Mouse (Mus musculus) midbrain, embryonic 16.5 days (tissue): ENCODE results near the gene Ifna11. TPM values are rescaled to one million over a fixed set of nuclear protein-coding genes. Genes with fewer than 3 reads are reported as not detected.
"Not testable (repeated sequence)": the region's sequence is repeated elsewhere in the genome, so short reads cannot be mapped to it uniquely, and the experiment has no call there.

Experiments
- ATAC-seq: fragments of 200-750 bp; cut with Nextera tagmentation; 2 replicates; pipeline ENCODE4 v1.8.0; 2017; ENCODE audit warnings: moderate TSS enrichment
- H3K27ac ChIP-seq: fragments of 300-500 bp; sonication (generic); 2 replicates; pipeline ENCODE4 v1.5.1; 2014; ENCODE audit warnings: mild to moderate bottlenecking, low read length, mixed read lengths
- H3K27me3 ChIP-seq: fragments of 300-500 bp; sonication (generic); 2 replicates; pipeline ENCODE4 v1.6.1; 2014; ENCODE audit warnings: low read depth, low read length, mixed read lengths; ENCODE audit not compliant: control insufficient read depth, insufficient read depth
- H3K36me3 ChIP-seq: fragments of 300-500 bp; sonication (generic); 2 replicates; pipeline ENCODE4 v1.6.1; 2014; ENCODE audit warnings: mild to moderate bottlenecking, low read length, moderate library complexity, mixed read lengths; ENCODE audit not compliant: control insufficient read depth, insufficient read depth
- H3K4me1 ChIP-seq: fragments of 300-500 bp; sonication (generic); 2 replicates; pipeline ENCODE4 v1.6.1; 2014; ENCODE audit warnings: mild to moderate bottlenecking, low read length, mixed read lengths; ENCODE audit not compliant: control insufficient read depth, insufficient read depth
- H3K4me2 ChIP-seq: fragments of 300-500 bp; sonication (generic); 2 replicates; pipeline ENCODE4 v1.6.1; 2014; ENCODE audit warnings: mild to moderate bottlenecking, low read length, mixed read lengths
- H3K4me3 ChIP-seq: fragments of 300-500 bp; sonication (generic); 2 replicates; pipeline ENCODE4 v1.5.1; 2014; ENCODE audit warnings: low read depth, mild to moderate bottlenecking, low read length, moderate library complexity, mixed read lengths
- H3K9ac ChIP-seq: fragments of 300-500 bp; sonication (generic); 2 replicates; pipeline ENCODE4 v1.6.1; 2014; ENCODE audit warnings: low read depth, low read length, mixed read lengths
- H3K9me3 ChIP-seq: fragments of 300-500 bp; sonication (generic); replicated peaks from 2 replicates; pipeline ENCODE4 v1.6.1; 2014; ENCODE audit warnings: mild to moderate bottlenecking, low read length, mixed read lengths; ENCODE audit not compliant: control insufficient read depth, poor library complexity, severe bottlenecking
- WGBS: fragments of 180-500 bp; shearing (Covaris S2); extraction: QIAGEN DNeasy Blood & Tissue Kit; methylation state at CpG from one replicate; pipeline ENCODE4 v1.1.7; 2014; 5-methylcytosine and 5-hydroxymethylcytosine counted together
- polyA plus RNA-seq: library from polyadenylated mRNA; unstranded; fragments of >200 nt; fragmentation: Nextera tagmentation; extraction: Ambion mirVana; gene quantifications from 2 replicates; pipeline ENCODE4 v1.2.1, GENCODE M21; 2015

Ifna11 gene
- polyA plus RNA-seq, 1 experiment from 2014 or later: not detected

- not testable (repeated sequence) for H3K27ac ChIP-seq, H3K4me3 ChIP-seq, H3K4me1 ChIP-seq, H3K4me2 ChIP-seq, ATAC-seq, H3K36me3 ChIP-seq, H3K27me3 ChIP-seq, H3K9me3 ChIP-seq, H3K9ac ChIP-seq
- WGBS: no CpG with 5 or more reads among the region's 28 CpGs
Observed at GRCm38 (mm10) chr4:88791250-88791649, 28.5 kb upstream of the Ifna11 start, which contains the start of gene Gm13278. Gene Gm13278, plus strand, starts transcription at chr4:88791550.

- not testable (repeated sequence) for H3K27ac ChIP-seq, H3K36me3 ChIP-seq, H3K9ac ChIP-seq, H3K4me2 ChIP-seq, H3K9me3 ChIP-seq, H3K4me1 ChIP-seq, H3K27me3 ChIP-seq, H3K4me3 ChIP-seq, ATAC-seq
- 0% methylated on average over 1 of the region's 52 CpGs for WGBS
Observed at GRCm38 (mm10) chr4:88793936-88794675, 25.7 kb upstream of the Ifna11 start, which contains the start of gene Gm13275. Gene Gm13275, plus strand, starts transcription at chr4:88794487.

- not testable (repeated sequence) for H3K4me3 ChIP-seq, H3K9me3 ChIP-seq, H3K9ac ChIP-seq, H3K4me1 ChIP-seq, H3K27ac ChIP-seq, H3K36me3 ChIP-seq, H3K4me2 ChIP-seq, H3K27me3 ChIP-seq, ATAC-seq
- WGBS: no CpG with 5 or more reads among the region's 28 CpGs
Observed at GRCm38 (mm10) chr4:88797097-88797496, 22.7 kb upstream of the Ifna11 start, which contains the start of gene Gm13279. Gene Gm13279, plus strand, starts transcription at chr4:88797397.

DNA sequence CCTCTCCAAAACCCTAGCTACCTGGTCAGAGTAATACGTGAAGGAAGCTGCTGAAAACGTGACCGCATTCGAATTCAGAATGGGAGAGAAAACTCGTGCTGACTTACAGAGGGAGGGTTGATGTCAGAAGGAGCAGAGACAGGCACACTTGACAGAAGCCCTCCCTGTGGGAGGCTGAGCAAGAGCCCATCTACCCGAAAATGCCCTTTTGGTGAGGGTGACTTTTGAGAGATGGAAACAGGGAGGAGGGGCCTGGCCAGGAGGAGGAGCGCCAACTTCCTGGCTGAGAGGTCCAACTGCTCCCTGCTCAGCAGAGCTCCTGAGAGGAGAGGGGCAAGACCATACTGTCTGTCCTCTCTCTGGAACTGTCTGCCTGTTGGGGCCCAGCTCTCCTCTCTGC, 20.4 kb upstream of the Ifna11 start, which contains the start of gene Gm13285:
Gene Gm13285 (plus strand): TSS at position 301 of the 400 bp plus-strand sequence.
- H3K9ac ChIP-seq: not testable (repeated sequence)

GRCm38 (mm10) chr4:88802954-88803353, 16.8 kb upstream of the Ifna11 start, which contains the start of gene Gm13287:
Gene Gm13287, plus strand, starts transcription at chr4:88803254.
- H3K27ac ChIP-seq, H3K4me3 ChIP-seq, H3K9ac ChIP-seq, H3K4me1 ChIP-seq, H3K4me2 ChIP-seq, ATAC-seq, H3K36me3 ChIP-seq, H3K27me3 ChIP-seq, H3K9me3 ChIP-seq: not testable (repeated sequence)
- no CpG with 5 or more reads among the region's 29 CpGs for WGBS

More for the DNA sequence above, 20.4 kb upstream of the Ifna11 start, which contains the start of gene Gm13285:
- not testable (repeated sequence) for H3K27me3 ChIP-seq, H3K4me2 ChIP-seq, H3K4me1 ChIP-seq, H3K9me3 ChIP-seq, ATAC-seq, H3K27ac ChIP-seq, H3K4me3 ChIP-seq, H3K36me3 ChIP-seq
- WGBS: 9% methylated on average over 4 of the region's 7 CpGs

DNA sequence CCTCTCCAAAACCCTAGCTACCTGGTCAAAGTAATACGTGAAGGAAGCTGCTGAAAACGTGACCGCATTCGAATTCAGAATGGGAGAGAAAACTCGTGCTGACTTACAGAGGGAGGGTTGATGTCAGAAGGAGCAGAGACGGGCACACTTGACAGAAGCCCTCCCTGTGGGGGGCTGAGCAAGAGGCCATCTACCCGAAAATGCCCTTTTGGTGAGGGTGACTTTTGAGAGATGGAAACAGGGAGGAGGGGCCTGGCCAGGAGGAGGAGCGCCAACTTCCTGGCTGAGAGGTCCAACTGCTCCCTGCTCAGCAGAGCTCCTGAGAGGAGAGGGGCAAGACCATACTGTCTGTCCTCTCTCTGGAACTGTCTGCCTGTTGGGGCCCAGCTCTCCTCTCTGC, 14.5 kb upstream of the Ifna11 start, which contains the start of gene Gm13288:
Gene Gm13288 (plus strand): TSS at position 301 of the 400 bp plus-strand sequence.
- WGBS: no CpG with 5 or more reads among the region's 8 CpGs
- H3K9me3 ChIP-seq, ATAC-seq, H3K9ac ChIP-seq, H3K27me3 ChIP-seq, H3K36me3 ChIP-seq, H3K27ac ChIP-seq, H3K4me1 ChIP-seq: not testable (repeated sequence)
- Histone ChIP-seq H3K4me3 (peak within 1 kb of the TSS; percentile 24; the same call in 1 of the 2 replicates), H3K4me2 (peak within 1 kb of the TSS; percentile 45)

DNA sequence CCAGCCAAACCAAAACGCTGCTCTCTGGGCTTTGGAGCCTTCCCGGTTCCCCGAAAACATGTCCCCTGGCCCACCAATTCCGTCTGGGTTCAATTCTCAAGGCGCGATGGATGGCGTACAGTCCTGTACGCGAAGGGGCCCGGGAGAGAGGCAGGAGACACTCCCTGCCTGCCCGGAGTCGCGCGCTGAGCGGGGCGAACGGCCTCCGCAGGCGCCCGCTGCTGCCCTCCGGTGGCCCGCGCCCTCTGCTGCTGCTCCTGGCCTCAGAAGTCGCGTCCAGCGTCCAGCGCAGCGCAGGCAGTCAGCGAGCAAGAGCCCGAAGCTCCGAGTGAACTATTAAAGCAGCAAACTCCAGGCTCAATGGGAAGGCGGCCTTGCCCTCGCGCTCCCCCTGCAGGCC, 14.0 kb upstream of the Ifna11 start:
- not testable (repeated sequence) for H3K27me3 ChIP-seq, H3K9ac ChIP-seq, H3K4me1 ChIP-seq, H3K27ac ChIP-seq, H3K36me3 ChIP-seq, ATAC-seq, H3K9me3 ChIP-seq
- peak overlapping the region; percentile 45 for H3K4me2 ChIP-seq
- H3K4me3 ChIP-seq: peak overlapping the region; percentile 24; the same call in 1 of the 2 replicates
- no CpG with 5 or more reads among the region's 34 CpGs for WGBS

DNA sequence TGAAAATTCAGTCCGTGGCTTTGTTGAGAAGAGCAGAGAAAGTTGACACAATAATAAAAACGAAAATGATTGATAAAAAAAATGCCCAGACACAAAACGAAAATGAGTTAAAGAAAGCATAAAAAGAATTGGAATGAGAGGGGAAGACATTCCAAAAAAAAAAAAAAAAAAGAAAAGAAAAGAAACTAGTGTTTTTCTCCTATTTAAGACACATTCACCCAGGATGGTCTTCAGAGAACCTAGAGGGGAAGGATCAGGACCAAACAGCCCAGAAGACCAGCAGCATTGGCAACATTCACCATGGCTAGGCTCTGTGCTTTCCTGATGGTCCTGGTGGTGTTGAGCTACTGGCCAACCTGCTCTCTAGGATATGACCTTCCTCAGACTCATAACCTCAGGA, 3.8 kb upstream of the Ifna11 start, which contains the start of gene Ifna7:
Gene Ifna7 (plus strand): TSS at position 301 of the 400 bp plus-strand sequence.
- Histone ChIP-seq H3K9ac (no peak within 1 kb of the TSS), H3K4me2 (no peak within 1 kb of the TSS), H3K27ac (no peak within 1 kb of the TSS), H3K4me1 (no peaks in the 10 kb centered on the region), H3K4me3 (no peak within 1 kb of the TSS), H3K9me3 (no peaks in the 10 kb centered on the region), H3K27me3 (no peaks in the 10 kb centered on the region), H3K36me3 (no peaks in the 10 kb centered on the region)
- WGBS: 62% methylated on average over 3 of the region's 3 CpGs
- no peak for ATAC-seq

- Histone ChIP-seq H3K4me1 (no peaks in the 10 kb centered on the region), H3K36me3 (no peaks in the 10 kb centered on the region), H3K4me3 (no peak overlapping the region), H3K4me2 (no peak overlapping the region), H3K9me3 (no peaks in the 10 kb centered on the region), H3K27ac (no peak overlapping the region), H3K27me3 (no peaks in the 10 kb centered on the region), H3K9ac (no peak overlapping the region)
- 25% methylated on average over 4 of the region's 4 CpGs for WGBS
- no peak for ATAC-seq
Observed at GRCm38 (mm10) chr4:88822995-88823394, 3.2 kb downstream of the Ifna11 start.
